Mouse (Mus musculus): ENCODE results near the gene Pcnx3.

DNA sequence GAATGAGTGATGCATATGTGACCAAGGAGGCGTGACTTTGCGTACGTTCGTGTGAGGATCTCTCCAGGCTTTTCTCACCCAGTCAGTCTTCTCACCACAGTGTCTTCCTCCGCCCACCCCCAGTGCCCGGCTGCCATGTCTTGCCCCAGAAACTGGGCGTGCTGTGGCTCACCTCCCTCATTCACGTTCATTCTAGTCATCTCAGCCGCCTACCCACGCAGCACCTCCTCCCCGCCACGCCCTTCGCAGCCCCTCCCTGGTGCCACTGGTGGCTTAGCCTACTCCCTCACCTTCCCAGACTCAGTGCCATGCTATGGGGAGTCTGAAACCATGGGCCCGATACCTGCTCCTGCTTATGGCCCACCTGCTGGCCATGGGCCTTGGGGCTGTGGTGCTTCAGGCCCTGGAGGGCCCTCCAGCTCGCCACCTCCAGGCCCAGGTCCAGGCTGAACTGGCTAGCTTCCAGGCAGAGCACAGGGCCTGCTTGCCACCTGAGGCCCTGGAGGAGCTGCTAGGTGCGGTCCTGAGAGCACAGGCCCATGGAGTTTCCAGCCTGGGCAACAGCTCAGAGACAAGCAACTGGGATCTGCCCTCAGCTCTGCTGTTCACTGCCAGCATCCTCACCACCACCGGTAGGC is 15.6 kb upstream of the Pcnx3 start, which contains the start of gene Kcnk7:
- TF ChIP-seq GATA1 (IDR thresholded peaks at IDR 0.05; ENCODE audit: borderline replicate concordance, low read length) (no peak), FLI1 (IDR thresholded peaks at IDR 0.05; ENCODE audit: low read length) (no peak)

Measured in megakaryocyte, embryonic 14.5 days (primary cell).